Mouse (Mus musculus) kidney, embryonic 14.5 days (tissue): Measurements from ENCODE around the gene Lgals1. TPM values are rescaled to one million over a fixed set of nuclear protein-coding genes. Genes with fewer than 3 reads are reported as not detected.

Experiments
- ATAC-seq: fragments of 200-750 bp; cut with Nextera tagmentation; 2 replicates; pipeline ENCODE4 v1.8.0; 2017; ENCODE audit warnings: moderate number of reproducible peaks, mild to moderate bottlenecking, moderate TSS enrichment, moderate library complexity; ENCODE audit not compliant: low FRiP score, low TSS enrichment
- H3K27ac ChIP-seq: fragments of 300-500 bp; sonication (generic); 2 replicates; pipeline ENCODE4 v1.5.1; 2014; ENCODE audit warnings: low read depth, mild to moderate bottlenecking, low read length, moderate library complexity, mixed read lengths
- H3K27me3 ChIP-seq: fragments of 300-500 bp; sonication (generic); 2 replicates; pipeline ENCODE4 v1.6.1; 2014; ENCODE audit warnings: mild to moderate bottlenecking, low read length; ENCODE audit not compliant: control insufficient read depth, insufficient read depth
- H3K36me3 ChIP-seq: fragments of 300-500 bp; sonication (generic); 2 replicates; pipeline ENCODE4 v1.6.1; 2014; ENCODE audit warnings: low read length, mixed read lengths; ENCODE audit not compliant: control insufficient read depth, insufficient read depth
- H3K4me1 ChIP-seq: fragments of 300-500 bp; sonication (generic); 2 replicates; pipeline ENCODE4 v1.6.1; 2014; ENCODE audit warnings: low read length, mixed read lengths; ENCODE audit not compliant: control insufficient read depth, insufficient read depth
- H3K4me2 ChIP-seq: fragments of 300-500 bp; sonication (generic); replicated peaks from 2 replicates; pipeline ENCODE4 v1.6.1; 2014; ENCODE audit warnings: low read depth, mild to moderate bottlenecking, low read length
- H3K4me3 ChIP-seq: fragments of 300-500 bp; sonication (generic); 2 replicates; pipeline ENCODE4 v1.5.1; 2014; ENCODE audit warnings: mild to moderate bottlenecking, low read length
- H3K9ac ChIP-seq: fragments of 300-500 bp; sonication (generic); 2 replicates; pipeline ENCODE4 v1.6.1; 2014; ENCODE audit warnings: low read depth, mild to moderate bottlenecking, low read length, moderate library complexity
- H3K9me3 ChIP-seq: fragments of 300-500 bp; sonication (generic); 2 replicates; pipeline ENCODE4 v1.6.1; 2016; ENCODE audit warnings: low read length; ENCODE audit not compliant: control insufficient read depth
- WGBS: fragments of 180-500 bp; shearing (Covaris S2); extraction: QIAGEN DNeasy Blood & Tissue Kit; methylation state at CpG from one replicate; pipeline ENCODE4 v1.1.7; 2014; 5-methylcytosine and 5-hydroxymethylcytosine counted together
- polyA plus RNA-seq: library from polyadenylated mRNA; unstranded; fragments of >200 nt; fragmentation: Nextera tagmentation; extraction: Ambion mirVana; gene quantifications from 2 replicates; pipeline ENCODE4 v1.2.1, GENCODE M21; 2014

Lgals1 gene
- polyA plus RNA-seq, 1 experiment from 2014 or later: 584 TPM

DNA sequence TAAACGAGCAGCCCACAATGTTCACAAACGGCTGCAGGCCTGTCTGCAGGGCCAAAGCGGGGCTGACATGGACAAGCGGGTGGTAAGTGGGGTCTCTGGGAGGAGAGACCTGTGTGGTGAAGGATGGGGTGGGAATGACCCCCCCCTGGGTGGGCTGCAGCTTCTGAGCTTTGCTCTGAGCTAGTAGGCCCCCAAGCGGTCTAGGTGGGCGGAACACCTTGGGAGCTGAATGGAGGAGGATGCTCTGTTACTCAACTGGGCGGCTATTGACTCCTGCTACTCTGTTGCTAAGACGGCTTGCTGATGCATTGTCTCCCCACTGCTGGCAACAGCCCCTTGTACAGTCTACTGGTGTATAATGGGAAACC, 25.1 kb upstream of the Lgals1 start:
- WGBS: 47% methylated on average over 8 of the region's 8 CpGs
- Histone ChIP-seq H3K9ac (peak overlapping the region; percentile 74; the same call in 1 of the 2 replicates), H3K4me3 (peak overlapping the region; percentile 75), H3K36me3 (peaks cover 35% of the 10 kb centered on the region), H3K9me3 (no peaks in the 10 kb centered on the region), H3K4me1 (peaks cover 40% of the 10 kb centered on the region), H3K27me3 (no peaks in the 10 kb centered on the region), H3K27ac (no peak overlapping the region; the same call in 1 of the 2 replicates), H3K4me2 (peak overlapping the region; percentile 92)
- no peak for ATAC-seq

DNA sequence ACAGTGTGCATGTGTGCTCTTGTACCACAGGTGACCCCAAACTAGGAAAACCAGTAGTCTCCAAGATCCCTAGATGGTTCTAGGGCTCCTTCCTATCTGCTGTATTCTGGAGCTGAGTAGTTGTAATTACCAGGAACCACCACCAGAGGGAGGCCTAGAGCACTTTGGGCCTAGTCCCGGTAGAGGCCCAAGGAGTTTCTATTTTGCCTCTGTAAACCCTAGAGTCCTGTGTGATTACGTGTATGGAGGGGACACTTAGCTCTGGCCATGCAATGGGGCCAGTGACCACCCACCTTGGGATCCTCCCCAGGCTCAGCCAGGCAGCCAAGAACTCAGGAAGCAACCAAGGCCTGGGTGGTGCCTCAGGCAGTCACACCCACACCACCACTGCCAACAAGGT, 23.3 kb upstream of the Lgals1 start:
- no peak overlapping the region for H3K27ac ChIP-seq
- H3K27me3 ChIP-seq: no peaks in the 10 kb centered on the region
- H3K4me1 ChIP-seq: peaks cover 26% of the 10 kb centered on the region
- no peaks in the 10 kb centered on the region for H3K9me3 ChIP-seq
- WGBS: 3% methylated on average over 2 of the region's 2 CpGs
- H3K4me2 ChIP-seq: no peak overlapping the region
- H3K36me3 ChIP-seq: peaks cover 54% of the 10 kb centered on the region
- H3K9ac ChIP-seq: no peak overlapping the region; the same call in 1 of the 2 replicates
- H3K4me3 ChIP-seq: no peak overlapping the region
- peak; percentile 8; the same call in 1 of the 2 replicates for ATAC-seq

DNA sequence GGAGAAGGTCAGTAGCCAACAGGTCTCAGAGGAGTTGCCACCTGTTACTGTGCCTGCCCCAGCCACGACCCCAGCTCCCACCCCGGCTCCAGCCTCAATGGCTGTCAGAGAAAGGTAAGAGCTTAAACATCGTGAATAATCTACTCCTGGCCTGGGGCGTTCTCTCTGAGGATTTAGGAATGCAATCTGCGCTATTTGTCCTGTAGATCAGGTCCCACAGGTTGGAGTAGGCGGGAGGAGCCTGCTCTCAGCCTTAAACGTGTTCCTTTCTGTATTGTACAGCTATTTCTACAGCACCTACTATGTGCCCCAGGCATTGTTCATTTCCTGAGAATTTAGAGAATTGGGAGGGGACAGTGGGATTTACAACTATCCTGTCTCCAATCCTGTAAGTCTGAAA, 18.1 kb upstream of the Lgals1 start:
- no peaks in the 10 kb centered on the region for H3K9me3 ChIP-seq
- no peaks in the 10 kb centered on the region for H3K27me3 ChIP-seq
- no peaks in the 10 kb centered on the region for H3K4me1 ChIP-seq
- H3K9ac ChIP-seq: no peak overlapping the region
- H3K4me2 ChIP-seq: no peak overlapping the region
- no peak overlapping the region for H3K4me3 ChIP-seq
- no peak overlapping the region for H3K27ac ChIP-seq
- no peak for ATAC-seq
- WGBS: 71% methylated on average over 7 of the region's 7 CpGs
- H3K36me3 ChIP-seq: peaks cover 76% of the 10 kb centered on the region

DNA sequence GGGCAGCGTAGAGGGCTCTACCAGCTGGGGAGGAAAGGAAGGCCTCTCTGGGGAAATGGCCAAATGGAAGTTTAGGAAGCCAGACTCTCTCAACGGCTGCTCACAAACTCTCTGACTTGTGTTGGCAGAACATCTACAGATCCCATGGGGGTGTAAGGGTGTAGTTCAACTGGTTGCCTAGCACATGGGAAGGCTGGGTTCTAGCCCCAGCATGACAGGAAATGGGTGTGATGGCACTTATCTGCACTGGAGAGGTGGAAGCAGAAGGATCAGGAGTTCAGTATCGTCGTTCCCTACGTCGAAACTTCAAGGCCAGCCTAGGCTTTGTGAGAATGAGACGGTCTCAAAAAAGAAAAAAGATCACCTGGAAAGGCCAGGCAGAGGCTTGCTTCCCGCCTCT, 17.5 kb upstream of the Lgals1 start:
- Histone ChIP-seq H3K4me1 (no peaks in the 10 kb centered on the region), H3K4me3 (no peak overlapping the region), H3K27me3 (no peaks in the 10 kb centered on the region), H3K27ac (no peak overlapping the region), H3K4me2 (no peak overlapping the region), H3K9me3 (no peaks in the 10 kb centered on the region), H3K9ac (no peak overlapping the region), H3K36me3 (peaks cover 70% of the 10 kb centered on the region)
- no peak for ATAC-seq
- 91% methylated on average over 8 of the region's 8 CpGs for WGBS

DNA sequence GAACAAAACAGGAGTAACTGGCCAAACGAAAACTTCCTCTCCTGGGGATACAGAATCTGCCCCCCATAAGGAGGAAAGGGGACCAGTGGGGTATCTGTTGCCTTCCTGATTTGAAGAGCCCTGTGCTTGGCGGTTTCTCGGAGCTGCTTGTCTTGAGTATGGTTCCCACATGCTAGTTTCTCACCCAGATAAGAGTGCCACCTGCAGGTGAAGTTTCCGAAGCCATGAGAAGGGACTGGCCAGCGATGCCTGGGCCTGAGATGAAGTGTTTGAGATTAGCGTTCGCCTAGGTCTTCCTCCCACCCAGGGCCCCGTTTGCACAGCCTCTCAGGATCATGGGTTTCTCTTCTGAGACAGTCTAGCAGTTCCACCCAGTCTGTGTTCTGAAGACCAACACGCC, 14.5 kb upstream of the Lgals1 start:
- H3K4me2 ChIP-seq: no peak overlapping the region
- no peak overlapping the region for H3K27ac ChIP-seq
- H3K9me3 ChIP-seq: no peaks in the 10 kb centered on the region
- H3K36me3 ChIP-seq: peaks cover 41% of the 10 kb centered on the region
- WGBS: 39% methylated on average over 9 of the region's 9 CpGs
- no peak overlapping the region for H3K4me3 ChIP-seq
- H3K4me1 ChIP-seq: peaks cover 20% of the 10 kb centered on the region
- no peak for ATAC-seq
- no peak overlapping the region for H3K9ac ChIP-seq
- no peaks in the 10 kb centered on the region for H3K27me3 ChIP-seq

DNA sequence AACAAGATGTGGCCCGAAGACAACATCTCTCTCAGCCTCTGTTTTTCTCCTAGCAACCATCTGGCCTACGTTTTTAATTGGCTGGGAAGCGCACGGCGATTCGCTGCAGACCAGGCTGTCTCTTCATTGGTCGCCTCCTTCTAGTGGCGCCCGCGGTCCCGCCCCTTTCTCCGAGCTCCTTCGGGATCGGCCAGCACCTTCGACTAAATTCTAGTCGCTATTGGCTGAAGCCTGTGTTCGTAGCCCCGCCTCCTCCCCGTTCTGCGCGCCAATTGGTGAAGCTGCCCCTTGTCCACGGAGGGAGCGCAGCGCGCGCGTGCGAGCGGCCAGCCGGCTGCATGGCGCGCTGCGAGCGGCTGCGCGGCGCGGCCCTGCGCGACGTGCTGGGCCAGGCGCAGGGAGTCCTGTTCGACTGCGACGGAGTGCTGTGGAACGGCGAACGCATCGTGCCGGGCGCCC, 12.9 kb upstream of the Lgals1 start, which contains the start of gene Pdxp:
Pdxp (plus strand) TSS at position 288 of the 459 bp plus-strand sequence.
- peak within 1 kb of the TSS; percentile 97 for H3K4me2 ChIP-seq
- H3K36me3 ChIP-seq: peaks cover 35% of the 10 kb centered on the region
- peak; percentile 93 for ATAC-seq
- WGBS: under 1% methylated on average over 51 of the region's 51 CpGs
- H3K27me3 ChIP-seq: no peaks in the 10 kb centered on the region
- H3K9me3 ChIP-seq: no peaks in the 10 kb centered on the region
- H3K9ac ChIP-seq: peak within 1 kb of the TSS; percentile 82
- H3K4me1 ChIP-seq: peaks cover 26% of the 10 kb centered on the region
- H3K4me3 ChIP-seq: peak within 1 kb of the TSS; percentile 73
- H3K27ac ChIP-seq: peak within 1 kb of the TSS; percentile 90

DNA sequence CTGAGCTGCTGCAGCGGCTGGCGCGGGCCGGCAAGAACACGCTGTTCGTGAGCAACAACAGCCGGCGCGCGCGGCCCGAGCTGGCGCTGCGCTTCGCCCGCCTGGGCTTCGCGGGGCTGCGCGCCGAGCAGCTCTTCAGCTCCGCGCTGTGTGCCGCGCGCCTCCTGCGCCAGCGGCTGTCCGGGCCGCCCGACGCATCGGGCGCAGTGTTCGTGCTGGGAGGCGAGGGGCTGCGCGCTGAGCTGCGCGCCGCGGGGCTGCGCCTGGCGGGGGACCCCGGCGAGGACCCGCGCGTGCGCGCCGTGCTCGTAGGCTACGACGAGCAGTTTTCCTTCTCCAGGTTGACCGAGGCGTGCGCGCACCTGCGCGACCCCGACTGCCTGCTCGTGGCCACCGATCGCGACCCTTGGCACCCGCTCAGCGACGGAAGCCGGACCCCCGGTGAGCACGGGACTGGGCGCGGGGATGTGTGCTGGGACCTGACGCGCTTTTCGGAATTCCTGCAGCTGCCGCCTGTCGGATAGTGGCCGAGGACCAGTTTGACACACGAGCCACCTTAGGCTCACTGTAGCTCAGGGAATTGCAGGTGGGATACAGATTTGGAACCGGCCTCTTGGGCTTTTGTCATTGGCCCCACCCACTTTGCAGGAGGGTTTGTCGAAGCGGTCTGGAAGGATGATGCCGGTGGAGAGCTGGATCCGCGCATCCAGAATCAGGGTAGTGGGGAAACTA, 12.3 kb upstream of the Lgals1 start:
- Histone ChIP-seq H3K9me3 (no peaks in the 10 kb centered on the region), H3K9ac (peak overlapping the region; percentile 82), H3K4me1 (peaks cover 26% of the 10 kb centered on the region), H3K27ac (peak overlapping the region; percentile 90), H3K4me2 (peak overlapping the region; percentile 97), H3K4me3 (peak overlapping the region; percentile 73), H3K36me3 (peaks cover 35% of the 10 kb centered on the region), H3K27me3 (no peaks in the 10 kb centered on the region)
- under 1% methylated on average over 82 of the region's 87 CpGs for WGBS
- peak; percentile 53 for ATAC-seq

DNA sequence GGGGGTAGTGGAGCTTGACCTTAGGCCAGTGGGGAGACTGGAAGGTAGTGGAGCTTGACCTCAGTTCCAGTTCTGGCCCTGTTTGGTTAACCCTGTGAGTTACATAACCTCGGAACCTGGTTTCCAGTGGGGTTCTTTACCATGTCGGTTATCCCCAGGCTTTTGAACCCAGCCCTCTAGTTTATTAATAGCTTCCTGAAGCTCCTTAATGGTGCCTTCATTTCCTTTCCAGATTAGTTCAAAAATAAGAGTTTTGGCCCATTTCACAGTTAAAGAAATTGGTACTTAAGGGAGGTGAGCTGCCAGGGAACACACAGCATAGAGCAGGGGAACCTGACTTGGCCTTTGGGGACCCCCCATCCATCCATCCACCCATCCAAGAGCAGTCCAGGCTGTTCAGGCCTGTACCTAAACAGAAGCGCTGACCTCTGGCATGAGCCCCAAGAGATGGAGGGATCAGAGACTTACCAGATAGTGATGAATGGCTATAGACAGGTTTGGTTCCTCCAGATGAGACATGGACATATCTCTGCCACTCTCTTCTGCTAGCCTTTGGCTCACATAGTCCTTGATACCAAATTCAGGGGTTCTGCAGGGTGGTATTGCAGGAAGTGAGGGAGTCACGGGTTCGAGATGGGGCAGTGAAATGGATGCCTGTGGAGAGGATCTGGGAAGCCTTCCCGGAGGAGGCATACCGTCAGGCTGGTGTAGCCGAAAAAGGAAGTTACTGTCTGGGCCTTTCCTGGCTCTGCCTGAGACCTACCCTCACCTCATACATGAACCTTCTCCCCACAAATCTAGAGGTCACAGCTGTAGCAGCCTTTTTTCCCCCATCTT, 11.5 kb upstream of the Lgals1 start:
- WGBS: 49% methylated on average over 8 of the region's 8 CpGs
- H3K4me2 ChIP-seq: peak overlapping the region; percentile 97
- H3K27me3 ChIP-seq: no peaks in the 10 kb centered on the region
- H3K27ac ChIP-seq: no peak overlapping the region; the same call in 1 of the 2 replicates
- H3K36me3 ChIP-seq: peaks cover 32% of the 10 kb centered on the region
- H3K4me1 ChIP-seq: peaks cover 26% of the 10 kb centered on the region
- H3K9ac ChIP-seq: peak overlapping the region; percentile 82
- ATAC-seq: no peak
- no peaks in the 10 kb centered on the region for H3K9me3 ChIP-seq
- peak overlapping the region; percentile 73 for H3K4me3 ChIP-seq

DNA sequence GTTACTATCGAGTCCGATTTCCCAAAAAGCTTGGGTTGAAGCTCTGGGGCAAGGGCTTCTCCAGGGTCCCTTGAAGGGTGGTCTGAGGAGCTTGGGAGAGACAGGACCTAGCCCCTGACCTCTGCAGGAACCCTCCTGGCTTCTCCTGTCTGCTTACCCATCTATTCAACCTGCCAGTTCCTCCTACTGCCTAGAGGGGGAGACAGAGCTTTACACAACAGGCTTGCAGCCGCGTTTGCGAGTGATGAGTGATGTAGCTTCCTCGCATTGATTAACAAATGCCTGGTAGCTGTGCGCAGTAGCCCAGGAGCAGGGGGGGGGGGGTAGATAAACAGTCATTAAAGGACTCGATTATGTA, 10.9 kb upstream of the Lgals1 start:
- 3% methylated on average over 8 of the region's 8 CpGs for WGBS
- H3K9ac ChIP-seq: peak overlapping the region; percentile 34; the same call in 1 of the 2 replicates
- ATAC-seq: 0 out of 2 replicates have a peak, but pooled peaks have one; percentile 8
- H3K36me3 ChIP-seq: peaks cover 26% of the 10 kb centered on the region
- H3K9me3 ChIP-seq: no peaks in the 10 kb centered on the region
- no peaks in the 10 kb centered on the region for H3K27me3 ChIP-seq
- H3K4me3 ChIP-seq: peak overlapping the region; percentile 73
- peak overlapping the region; percentile 97 for H3K4me2 ChIP-seq
- no peak overlapping the region for H3K27ac ChIP-seq
- peaks cover 28% of the 10 kb centered on the region for H3K4me1 ChIP-seq
